Mouse (Mus musculus): ENCODE measurements around the gene Lrfn3. TPM values are rescaled to one million over a fixed set of nuclear protein-coding genes. Genes with fewer than 3 reads are reported as not detected.

Lrfn3 gene
- total and polyA plus RNA-seq, 3 experiments: 0.08 TPM; not detected in 2

DNA sequence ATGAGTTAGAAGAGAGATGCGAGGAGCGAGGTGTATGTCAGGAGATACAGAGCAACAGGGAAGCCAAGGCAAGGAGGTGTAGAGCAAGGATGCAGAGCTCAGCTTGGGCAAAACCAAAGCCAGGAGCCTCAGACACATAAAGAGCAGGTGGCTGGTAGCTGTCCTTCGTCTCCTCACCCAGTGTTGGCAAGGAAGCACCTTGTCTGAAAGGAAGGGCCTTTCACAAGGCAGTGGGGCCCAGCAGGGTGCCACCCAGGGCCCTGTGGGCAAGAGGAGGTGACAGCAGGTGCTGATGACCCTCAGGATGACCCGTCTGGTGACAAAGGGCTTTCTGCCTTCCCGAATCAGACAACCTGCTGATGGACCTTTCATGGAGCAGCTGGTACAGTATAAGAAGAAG, 28.0 kb downstream of the Lrfn3 start:
- in situ Hi-C loops (cut with MboI; ENCODE audit: low pct_ligation_motif_present, low pct_unique_long_range_greater_than_20kb, low sequenced_read_pairs): no loop called here
- TF ChIP-seq MAFK (IDR thresholded peaks at IDR 0.05; ENCODE audit: insufficient replicate concordance, low read length): no peak
- no peak for TF ChIP-seq TCF12 (IDR thresholded peaks at IDR 0.05; ENCODE audit: low read depth, low read length)
- no peak for TF ChIP-seq MYC (IDR thresholded peaks at IDR 0.05; ENCODE audit: low read depth, low read length)
- TF ChIP-seq HCFC1 (IDR thresholded peaks at IDR 0.05; ENCODE audit: low read depth, low read length): no peak
- TF ChIP-seq BHLHE40 (IDR thresholded peaks at IDR 0.05; ENCODE audit: low read depth, low read length): no peak
- no peak for TF ChIP-seq ZC3H11A (IDR thresholded peaks at IDR 0.05; ENCODE audit: low read depth, low read length)
- TF ChIP-seq CHD2 (IDR thresholded peaks at IDR 0.05; ENCODE audit: low read length): no peak
- no peak for TF ChIP-seq SMC3 (IDR thresholded peaks at IDR 0.05; ENCODE audit: low read depth, low read length)
- no peak for TF ChIP-seq JUN (IDR thresholded peaks at IDR 0.05; ENCODE audit: insufficient read depth, low read depth, low read length)
- no peak for TF ChIP-seq ELF1 (IDR thresholded peaks at IDR 0.05; ENCODE audit: low read depth, low read length)
- TF ChIP-seq ZNF384 (IDR thresholded peaks at IDR 0.05; ENCODE audit: low read depth, low read length): no peak
- no peak for TF ChIP-seq IRF4 (IDR thresholded peaks at IDR 0.05; ENCODE audit: low read depth, low read length)
- peaks cover 81% of the 10 kb centered on the region for H3K27me3 ChIP-seq (replicated peaks)

DNA sequence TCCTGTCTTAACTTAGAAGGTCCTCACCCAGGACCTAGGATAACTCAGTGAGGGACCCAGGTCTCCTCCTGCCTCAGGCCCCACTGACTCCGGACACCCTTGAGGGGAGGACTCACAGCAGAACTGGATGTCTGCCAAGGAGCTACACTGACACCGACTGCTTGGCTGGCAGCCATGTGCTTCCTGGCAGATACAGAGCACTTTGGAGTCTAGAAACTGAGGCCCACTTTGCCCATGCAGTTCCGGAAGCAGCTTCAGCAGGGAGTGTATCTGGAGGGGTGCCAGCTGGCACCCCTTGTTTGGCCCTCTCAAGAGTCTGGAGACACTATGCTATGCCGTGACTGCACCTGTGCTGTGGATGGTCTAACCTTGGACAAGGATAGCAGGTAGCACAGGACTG, 29.1 kb downstream of the Lrfn3 start:
- Histone ChIP-seq H3K79me2 (replicated peaks; ENCODE audit: control insufficient read depth, extremely low read depth, insufficient read depth, poor library complexity, severe bottlenecking) (no peaks in the 10 kb centered on the region), H3K4me1 (ENCODE audit: control insufficient read depth in 1 of 2, insufficient read depth in 2 of 2) (peaks cover 2 to 4% of the 10 kb centered on the region in 2 experiments; a peak in 2 of 4 replicates), H3K9ac (ENCODE audit: insufficient read depth, low read depth) (no peak overlapping the region), H3K36me3 (replicated peaks in 1 of 2; ENCODE audit: control insufficient read depth in 1 of 2, insufficient read depth in 1 of 2, low read length in 1 of 2) (no peaks in the 10 kb centered on the region), H3K9me3 (replicated peaks; ENCODE audit: low read length) (peaks cover 8% of the 10 kb centered on the region), H3K4me3 (replicated peaks in 1 of 3; ENCODE audit: low read depth in 2 of 3, low read length in 2 of 3, poor library complexity in 1 of 3) (no peak overlapping the region), H3K4me2 (ENCODE audit: insufficient read depth, low read depth, poor library complexity, severe bottlenecking) (no peak overlapping the region), H3K27me3 (replicated peaks) (peaks cover 78% of the 10 kb centered on the region), H3K27ac (ENCODE audit: insufficient read depth, low read depth) (no peak overlapping the region)
- TF ChIP-seq BHLHE40 (IDR thresholded peaks at IDR 0.05; ENCODE audit: low read depth, low read length) (no peak), POLR2AphosphoS2 (IDR thresholded peaks at IDR 0.05; ENCODE audit: low read depth, low read length) (no peak), CHD1 (IDR thresholded peaks at IDR 0.05; ENCODE audit: low read depth, low read length) (no peak), ELF1 (IDR thresholded peaks at IDR 0.05; ENCODE audit: low read depth, low read length) (no peak)
- in situ Hi-C loops (cut with MboI; ENCODE audit: low pct_ligation_motif_present, low pct_unique_long_range_greater_than_20kb, low sequenced_read_pairs): no loop called here
- dilution Hi-C loops (cut with MboI; ENCODE audit: extremely low pct_ligation_motif_present, extremely low pct_unique_long_range_greater_than_20kb, low sequenced_read_pairs): no loop called here
- DNase-seq (ENCODE audit: extremely low read depth): no peak

More for the DNA sequence above, 28.0 kb downstream of the Lrfn3 start:
- H3K27ac ChIP-seq (ENCODE audit: insufficient read depth, low read depth): no peak overlapping the region
- no peak overlapping the region for H3K9ac ChIP-seq (ENCODE audit: insufficient read depth, low read depth)
- H3K9me3 ChIP-seq (replicated peaks; ENCODE audit: low read length): no peaks in the 10 kb centered on the region
- no peak overlapping the region for H3K4me3 ChIP-seq (replicated peaks in 1 of 3; ENCODE audit: low read depth in 2 of 3, low read length in 2 of 3, poor library complexity in 1 of 3)
- no peaks in the 10 kb centered on the region for H3K79me2 ChIP-seq (replicated peaks; ENCODE audit: control insufficient read depth, extremely low read depth, insufficient read depth, poor library complexity, severe bottlenecking)
- DNase-seq (ENCODE audit: extremely low read depth): no peak
- no peak overlapping the region for H3K4me2 ChIP-seq (ENCODE audit: insufficient read depth, low read depth, poor library complexity, severe bottlenecking)
- dilution Hi-C loops (cut with MboI; ENCODE audit: extremely low pct_ligation_motif_present, extremely low pct_unique_long_range_greater_than_20kb, low sequenced_read_pairs): no loop called here
- H3K36me3 ChIP-seq (replicated peaks in 1 of 2; ENCODE audit: control insufficient read depth in 1 of 2, insufficient read depth in 1 of 2, low read length in 1 of 2): no peaks in the 10 kb centered on the region
- peaks cover 2 to 4% of the 10 kb centered on the region in 2 experiments; a peak in 2 of 4 replicates for H3K4me1 ChIP-seq (ENCODE audit: control insufficient read depth in 1 of 2, insufficient read depth in 2 of 2)

Data from CH12.LX (cell line).